Mouse (Mus musculus): Measurements from ENCODE around the gene 4932438A13Rik.

DNA sequence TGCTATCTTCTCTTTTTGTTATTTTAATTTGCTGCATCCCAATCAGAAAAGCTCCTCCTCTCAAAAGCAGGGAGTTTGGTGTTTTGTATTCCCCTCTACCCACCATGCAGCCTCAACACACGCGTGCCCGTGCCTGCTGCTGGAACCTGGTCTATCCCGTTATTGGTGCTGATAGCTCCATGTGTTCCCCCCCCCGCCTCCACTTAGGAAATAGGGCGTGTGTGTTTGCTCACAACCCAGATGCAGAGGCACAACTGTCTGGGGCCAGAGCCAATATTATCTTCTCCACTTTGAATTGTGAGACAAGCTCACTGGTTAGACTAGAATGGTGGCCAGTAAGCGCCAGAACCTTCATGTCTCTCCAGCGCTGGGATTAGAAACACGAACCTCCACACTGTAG, 41.9 kb upstream of the 4932438A13Rik start:
- no peak for TF ChIP-seq GATA1 (IDR thresholded peaks at IDR 0.05; ENCODE audit: borderline replicate concordance, low read length)
- no peak for TF ChIP-seq CTCF (IDR thresholded peaks at IDR 0.05; ENCODE audit: low read depth, low read length)

All from G1E (cell line).